Mouse (Mus musculus): ENCODE measurements at regions not wholly inside any gene's neighbourhood (a gene's known extent, or its start where the extent isn't known, plus 50 kb on each side); places are given as distances from the start of the nearest gene placed in this dataset.
"Not testable (repeated sequence)": the region's sequence is repeated elsewhere in the genome, so short reads cannot be mapped to it uniquely, and the experiment has no call there.

DNA sequence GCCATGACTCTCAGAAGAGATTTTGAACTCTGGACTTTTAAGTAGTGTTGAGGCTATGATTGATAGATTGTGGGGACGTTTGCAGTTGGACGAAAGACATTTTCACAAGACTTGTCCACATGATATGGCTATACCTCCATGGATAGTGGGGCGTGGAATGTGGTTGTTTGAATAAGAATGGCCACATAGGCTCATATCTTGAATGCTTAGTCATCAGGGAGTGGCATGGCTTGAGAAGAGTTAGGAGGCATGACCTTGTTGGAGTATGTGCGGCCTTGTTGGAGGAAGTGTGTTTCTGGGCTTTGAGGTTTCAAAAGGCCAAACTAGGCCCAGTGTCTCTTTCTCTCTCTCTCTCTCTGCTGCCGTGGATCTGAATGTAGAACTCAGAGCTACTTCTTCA is 204.7 kb upstream of the Pclo start:
- DNase-seq, result no peak

- no peak for DNase-seq
Measured at GRCm38 (mm10) chr5:14311729-14312128, 203.0 kb upstream of the Pclo start.

GRCm38 (mm10) chr5:14320216-14320615 is 194.5 kb upstream of the Pclo start:
- no peak for DNase-seq

- DNase-seq, result no peak
Measured at GRCm38 (mm10) chr5:14322000-14322399, 192.7 kb upstream of the Pclo start.

DNA sequence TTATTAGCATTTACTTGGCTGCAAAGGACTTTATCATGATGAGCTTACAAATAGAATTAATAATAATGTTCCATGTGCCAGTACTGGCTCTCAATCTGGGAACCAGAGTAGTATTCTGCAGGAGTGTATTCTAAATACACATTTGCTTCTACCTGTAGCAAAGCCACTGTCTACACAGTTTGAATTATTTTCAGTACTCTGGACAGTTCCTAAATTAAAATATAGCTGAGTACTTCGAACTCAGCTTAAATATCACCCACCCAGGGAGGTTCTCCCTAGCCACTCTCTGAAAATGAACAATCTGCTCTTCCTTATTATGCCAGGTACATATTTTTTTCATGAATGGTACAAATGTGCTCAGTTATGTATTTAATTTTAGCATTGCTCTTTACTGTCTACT is 154.3 kb upstream of the Pclo start:
- DNase-seq, result no peak

GRCm38 (mm10) chr5:14389184-14389890 is 125.4 kb upstream of the Pclo start:
- DNase-seq, result peak; percentile 62

GRCm38 (mm10) chr5:14391793-14392192 is 122.9 kb upstream of the Pclo start:
- DNase-seq, result no peak

GRCm38 (mm10) chr5:14403381-14403780 is 111.3 kb upstream of the Pclo start:
- not testable (repeated sequence) for DNase-seq

- no peak for DNase-seq
Measured at GRCm38 (mm10) chr5:14404344-14404743, 110.4 kb upstream of the Pclo start.

- no peak for DNase-seq
Measured at GRCm38 (mm10) chr5:14415234-14415862, 99.4 kb upstream of the Pclo start.

GRCm38 (mm10) chr5:14453082-14453481 is 61.6 kb upstream of the Pclo start:
- no peak for DNase-seq

Measured in kidney, adult 18-20 months (tissue).